Mouse (Mus musculus) heart, postnatal 0 days (tissue): ENCODE data around the gene Atg16l2. TPM values are rescaled to one million over a fixed set of nuclear protein-coding genes. Genes with fewer than 3 reads are reported as not detected.

Experiments
- ATAC-seq: fragments of 200-750 bp; cut with Nextera tagmentation; 2 replicates; pipeline ENCODE4 v1.8.0; 2017; ENCODE audit warnings: low read depth, moderate number of reproducible peaks, moderate library complexity; ENCODE audit not compliant: insufficient read depth
- DNase-seq: peaks from one replicate; pipeline ENCODE4 v3.0.0-alpha.2; 2016; ENCODE audit warnings: low spot score
- H3K27ac ChIP-seq: fragments of 300-500 bp; sonication (generic); 2 replicates; pipeline ENCODE4 v1.5.1; 2014; ENCODE audit warnings: low read depth, mild to moderate bottlenecking
- H3K27me3 ChIP-seq: fragments of 300-500 bp; sonication (generic); 2 replicates; pipeline ENCODE4 v1.6.1; 2014; ENCODE audit warnings: low read length, mixed read lengths; ENCODE audit not compliant: control insufficient read depth, insufficient read depth
- H3K36me3 ChIP-seq: fragments of 300-500 bp; sonication (generic); replicated peaks from 2 replicates; pipeline ENCODE4 v1.6.1; 2014; ENCODE audit warnings: low read length, mixed read lengths; ENCODE audit not compliant: control insufficient read depth, insufficient read depth
- H3K4me1 ChIP-seq: fragments of 300-500 bp; sonication (generic); 2 replicates; pipeline ENCODE4 v1.6.1; 2014; ENCODE audit warnings: antibody characterized with exemption; ENCODE audit not compliant: control insufficient read depth, insufficient read depth
- H3K4me2 ChIP-seq: fragments of 300-500 bp; sonication (generic); 2 replicates; pipeline ENCODE4 v1.6.1; 2014; ENCODE audit warnings: low read depth, mild to moderate bottlenecking, low read length, moderate library complexity
- H3K4me3 ChIP-seq: fragments of 300-500 bp; sonication (generic); 2 replicates; pipeline ENCODE4 v1.5.1; 2014; ENCODE audit warnings: low read depth, low read length
- H3K9ac ChIP-seq: fragments of 300-500 bp; sonication (generic); replicated peaks from 2 replicates; pipeline ENCODE4 v1.6.1; 2014; ENCODE audit warnings: low read depth, low read length, mixed read lengths
- H3K9me3 ChIP-seq: fragments of 300-500 bp; sonication (generic); replicated peaks from 2 replicates; pipeline ENCODE4 v1.6.1; 2016; ENCODE audit warnings: low read length; ENCODE audit not compliant: control insufficient read depth
- CTCF ChIP-seq: IDR thresholded peaks from 2 replicates; pipeline ENCODE4 v1.5.1; 2016; ENCODE audit warnings: antibody characterized with exemption, control low read depth, low read depth
- EP300 ChIP-seq: IDR thresholded peaks from 2 replicates; pipeline ENCODE4 v1.6.1; 2016; ENCODE audit warnings: antibody characterized with exemption, low read depth
- WGBS: fragments of 180-500 bp; shearing (Covaris S2); extraction: QIAGEN DNeasy Blood & Tissue Kit; methylation state at CpG from one replicate; pipeline ENCODE4 v1.1.7; 2014; 5-methylcytosine and 5-hydroxymethylcytosine counted together
- polyA plus RNA-seq: library from polyadenylated mRNA; unstranded; fragments of >200 nt; fragmentation: Nextera tagmentation; extraction: Ambion mirVana; gene quantifications from 2 replicates; pipeline ENCODE4 v1.2.1, GENCODE M21; 2015
- total RNA-seq: library from RNA; depleted of rRNA; stranded (reverse); fragments of >200 nt; gene quantifications from 2 replicates; pipeline ENCODE4 v1.2.3, GENCODE M21; 2014; ENCODE audit warnings: low replicate concordance; rRNA removed

Atg16l2 gene
- total and polyA plus RNA-seq, 2 experiments from 2014 or later, result 15.9 to 67.1 TPM

GRCm38 (mm10) chr7:101223501-101223900 is 78.5 kb downstream of the Atg16l2 start:
- no peaks in the 10 kb centered on the region for H3K36me3 ChIP-seq
- TF ChIP-seq CTCF, result no peak
- no peak for TF ChIP-seq EP300
- H3K9ac ChIP-seq, result no peak overlapping the region
- H3K4me3 ChIP-seq, result no peak overlapping the region
- WGBS, result 91% methylated on average over 2 of the region's 2 CpGs
- no peak overlapping the region for H3K27ac ChIP-seq
- H3K9me3 ChIP-seq, result no peaks in the 10 kb centered on the region
- H3K4me2 ChIP-seq, result no peak overlapping the region
- H3K4me1 ChIP-seq, result no peaks in the 10 kb centered on the region
- H3K27me3 ChIP-seq, result no peaks in the 10 kb centered on the region
- ATAC-seq (no peak), DNase-seq (no peak)

GRCm38 (mm10) chr7:101216724-101217123 is 85.3 kb downstream of the Atg16l2 start:
- TF ChIP-seq EP300, result no peak
- TF ChIP-seq CTCF, result no peak
- DNase-seq (no peak), ATAC-seq (no peak)
- Histone ChIP-seq H3K4me1 (no peaks in the 10 kb centered on the region), H3K9me3 (no peaks in the 10 kb centered on the region), H3K4me3 (no peak overlapping the region), H3K9ac (no peak overlapping the region), H3K36me3 (peaks cover 5% of the 10 kb centered on the region; the same call in 1 of the 2 replicates), H3K4me2 (no peak overlapping the region), H3K27ac (no peak overlapping the region), H3K27me3 (no peaks in the 10 kb centered on the region)
- WGBS, result 83% methylated on average over 2 of the region's 2 CpGs

- TF ChIP-seq CTCF (no peak), EP300 (no peak)
- DNase-seq (no peak), ATAC-seq (no peak)
- no peak overlapping the region for H3K27ac ChIP-seq
- no peak overlapping the region for H3K4me2 ChIP-seq
- no peaks in the 10 kb centered on the region for H3K4me1 ChIP-seq
- no peaks in the 10 kb centered on the region for H3K9me3 ChIP-seq
- no peaks in the 10 kb centered on the region for H3K27me3 ChIP-seq
- no peak overlapping the region for H3K4me3 ChIP-seq
- H3K36me3 ChIP-seq, result peaks cover 5% of the 10 kb centered on the region; the same call in 1 of the 2 replicates
- 65% methylated on average over 3 of the region's 3 CpGs for WGBS
- H3K9ac ChIP-seq, result no peak overlapping the region
Measured at GRCm38 (mm10) chr7:101213515-101214263, 88.4 kb downstream of the Atg16l2 start.

Other genes with a start within 250 kb of the Atg16l2 start
- gene Fchsd2, start 209.4 kb downstream of the Atg16l2 start, total RNA-seq, result 15.6 and 19.3 TPM in 2 replicates
- gene Fchsd2, start 209.4 kb downstream of the Atg16l2 start, polyA plus RNA-seq, result 8.7 and 9.7 TPM in 2 replicates
- 62.6 and 76.7 TPM in 2 replicates for gene Stard10, start 14.8 kb upstream of the Atg16l2 start, total RNA-seq
- 45.9 and 53.6 TPM in 2 replicates for gene Stard10, start 14.8 kb upstream of the Atg16l2 start, polyA plus RNA-seq
- gene Arap1, start 45.8 kb upstream of the Atg16l2 start, total RNA-seq, result 36.2 and 101 TPM in 2 replicates
- gene Arap1, start 45.8 kb upstream of the Atg16l2 start, polyA plus RNA-seq, result 18.6 and 19.8 TPM in 2 replicates
- gene Gm45837, start 108.6 kb upstream of the Atg16l2 start, total RNA-seq, result 33.8 TPM in 1 of 2 replicates, not detected in the other
- 2.4 TPM in 1 of 2 replicates, not detected in the other for gene Gm45837, start 108.6 kb upstream of the Atg16l2 start, polyA plus RNA-seq
- 4.7 and 35.2 TPM in 2 replicates for gene Pde2a, start 119.4 kb upstream of the Atg16l2 start, total RNA-seq
- gene Pde2a, start 119.4 kb upstream of the Atg16l2 start, polyA plus RNA-seq, result 19.3 and 22.1 TPM in 2 replicates